Mouse (Mus musculus) macrophage (primary cell): Measurements from ENCODE around the gene Skint4. TPM values are rescaled to one million over a fixed set of nuclear protein-coding genes. Genes with fewer than 3 reads are reported as not detected.

Source experiments
- H3K27ac ChIP-seq: fragments of 350-480 bp; formaldehyde crosslinking; 2 replicates; pipeline ENCODE4 v1.9.0; 2021
- H3K36me3 ChIP-seq: fragments of 350-480 bp; formaldehyde crosslinking; 2 replicates; pipeline ENCODE4 v1.9.0; 2021; ENCODE audit errors: inconsistent target
- H3K4me3 ChIP-seq: fragments of 350-480 bp; formaldehyde crosslinking; 2 replicates; pipeline ENCODE4 v1.9.0; 2021; ENCODE audit errors: inconsistent target
- H3K79me2 ChIP-seq: fragments of 350-480 bp; formaldehyde crosslinking; 2 replicates; pipeline ENCODE4 v1.9.0; 2021; ENCODE audit errors: inconsistent target
- polyA plus RNA-seq: library from polyadenylated mRNA; stranded (reverse); fragments of 250-400 nt; gene quantifications from 3 replicates; pipeline ENCODE4 v1.2.4, GENCODE M21; 2018; ENCODE audit warnings: inconsistent platforms
- total RNA-seq, 78 experiments: library from RNA; depleted of rRNA; stranded (reverse); fragments of 250-400 nt; gene quantifications; 1 replicate in 9 of 78; 2 replicates in 24 of 78; 3 replicates in 43 of 78; 4 replicates in 2 of 78; pipeline ENCODE4 v1.2.4; 2018; ENCODE audit warnings: inconsistent platforms in 56 of 78

Skint4 gene
- total RNA-seq (2018; cell fraction: chromatin; rRNA removed): not detected
- not detected for total RNA-seq (2018; cell fraction: cytosol; rRNA removed)
- total RNA-seq (2018; cell fraction: nucleus; rRNA removed): not detected
- not detected in 3 replicates for polyA plus RNA-seq

DNA sequence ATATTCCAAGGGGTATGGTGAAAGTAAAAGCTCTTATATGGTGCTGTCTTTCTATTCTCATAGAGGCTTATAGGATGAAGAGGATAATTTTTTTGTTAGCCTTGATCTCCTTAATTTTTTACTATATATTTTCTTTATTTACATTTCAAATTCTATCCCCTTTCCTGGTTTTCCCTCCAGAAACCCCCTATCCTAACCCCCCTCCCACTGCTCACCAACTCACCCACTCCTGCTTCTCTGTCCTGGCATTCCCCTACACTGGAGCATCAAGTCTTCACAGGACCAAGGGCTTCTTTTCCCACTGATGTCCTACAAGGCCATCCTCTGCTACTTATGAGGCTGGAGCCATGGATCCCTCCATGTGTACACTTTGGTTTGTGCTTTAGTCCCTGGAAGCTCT lies at the start of gene Skint4:
TSS of gene Skint4 (plus strand) at position 301 of the 400 bp plus-strand sequence.
- Histone ChIP-seq H3K79me2 (no peaks in the 10 kb centered on the region), H3K27ac (no peak within 1 kb of the TSS), H3K36me3 (no peaks in the 10 kb centered on the region), H3K4me3 (no peak within 1 kb of the TSS)

Other genes with a start within 250 kb of the Skint4 start
- gene Slc5a9, start 169.1 kb upstream of the Skint4 start, polyA plus RNA-seq: not detected in 3 replicates
- not detected in 3 replicates for gene Skint8, start 152.6 kb upstream of the Skint4 start, polyA plus RNA-seq
- gene Skint7, start 99.1 kb upstream of the Skint4 start, polyA plus RNA-seq: not detected in 3 replicates
- gene Skint1, start 65.7 kb upstream of the Skint4 start, polyA plus RNA-seq: not detected in 3 replicates
- gene Skint3, start 160.2 kb downstream of the Skint4 start, polyA plus RNA-seq: 0.27 to 0.40 TPM in 2 of 3 replicates, not detected in the other